Mouse (Mus musculus): Measurements from ENCODE around the gene Camkmt. TPM values are rescaled to one million over a fixed set of nuclear protein-coding genes. Genes with fewer than 3 reads are reported as not detected.

The Camkmt gene
- total RNA-seq, 2 experiments from 2014 or later, result 11.8 to 13.5 TPM

DNA sequence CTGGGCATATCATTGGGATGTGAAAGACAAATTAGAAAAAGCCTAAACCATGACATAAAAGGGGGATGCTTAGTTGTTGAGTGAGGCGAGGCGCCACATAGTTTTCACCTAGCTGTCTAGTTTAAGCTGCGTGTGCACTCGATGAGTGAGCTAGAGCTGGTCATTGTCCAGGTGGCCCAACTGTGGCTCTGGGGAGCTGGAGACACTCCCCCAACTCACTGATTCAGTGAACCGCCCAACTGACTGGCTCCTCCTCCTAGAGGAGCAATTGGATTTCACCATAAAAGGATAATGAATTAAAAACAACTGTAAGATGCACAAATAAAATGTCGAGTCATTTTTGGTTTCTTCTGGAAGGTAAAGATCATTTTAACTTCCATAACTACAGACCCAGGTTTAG, 1.3 kb upstream of the Camkmt start:
- no peak for DNase-seq (ENCODE audit: extremely low spot score in 1 of 2, low spot score in 1 of 2)

GRCm38 (mm10) chr17:85089621-85090020, 731 bp upstream of the Camkmt start:
- no peak for DNase-seq (ENCODE audit: extremely low spot score in 1 of 2, low spot score in 1 of 2)

DNA sequence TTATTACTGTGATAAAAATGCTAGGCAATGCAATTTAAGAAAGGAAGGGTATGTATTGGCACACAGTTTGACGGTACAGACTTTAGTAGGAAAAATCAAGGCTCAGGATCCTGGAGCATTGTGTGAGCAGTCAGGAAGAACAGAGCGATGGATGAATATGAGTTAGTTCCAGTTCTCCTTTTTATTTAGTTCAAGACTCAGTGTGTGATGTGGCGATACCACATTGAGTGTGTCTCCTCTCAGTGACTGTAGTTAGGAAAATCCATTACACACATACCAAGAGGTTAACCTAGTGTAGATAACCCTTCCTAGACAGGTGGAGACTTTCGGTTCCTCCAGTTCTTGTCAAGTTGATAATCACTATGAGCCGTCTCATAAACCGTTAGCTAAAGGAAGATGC, 1.4 kb downstream of the Camkmt start:
- no peak for DNase-seq (ENCODE audit: extremely low spot score in 1 of 2, low spot score in 1 of 2)

- no peak for DNase-seq (ENCODE audit: extremely low spot score in 1 of 2, low spot score in 1 of 2)
Measured at GRCm38 (mm10) chr17:85096396-85096795, 6.0 kb downstream of the Camkmt start.

DNA sequence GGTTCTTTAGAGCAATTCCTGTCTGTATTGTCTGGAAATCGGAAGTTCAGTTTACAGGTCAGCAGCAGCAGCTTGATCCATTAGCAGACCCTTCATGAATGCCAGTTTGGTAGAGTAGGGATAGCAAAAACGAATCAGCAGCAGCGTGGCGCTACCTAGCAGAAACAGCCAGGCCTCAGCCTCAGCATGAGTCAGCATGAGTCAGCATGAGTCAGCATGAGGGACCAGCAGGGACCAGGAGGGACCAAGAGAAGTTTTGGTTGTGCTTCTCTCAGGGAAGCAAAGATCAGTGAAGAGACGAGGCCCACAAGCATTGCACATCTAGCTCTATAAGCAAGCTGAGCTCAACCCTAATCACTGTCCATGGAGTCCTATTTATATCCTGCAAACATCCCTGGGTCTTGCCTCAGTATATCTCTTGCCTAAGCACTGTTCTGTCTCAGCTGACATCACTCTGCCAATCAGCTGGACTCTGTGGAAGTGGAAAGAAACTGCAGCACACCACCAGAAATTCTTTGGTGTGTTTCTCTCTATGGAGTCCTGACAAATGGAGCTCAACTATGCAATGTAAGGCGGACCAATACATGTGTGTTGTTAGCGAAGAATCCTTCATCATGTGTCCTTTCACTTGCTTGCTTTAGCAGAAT, 8.4 kb downstream of the Camkmt start:
- no peak for DNase-seq (ENCODE audit: extremely low spot score in 1 of 2, low spot score in 1 of 2)

DNA sequence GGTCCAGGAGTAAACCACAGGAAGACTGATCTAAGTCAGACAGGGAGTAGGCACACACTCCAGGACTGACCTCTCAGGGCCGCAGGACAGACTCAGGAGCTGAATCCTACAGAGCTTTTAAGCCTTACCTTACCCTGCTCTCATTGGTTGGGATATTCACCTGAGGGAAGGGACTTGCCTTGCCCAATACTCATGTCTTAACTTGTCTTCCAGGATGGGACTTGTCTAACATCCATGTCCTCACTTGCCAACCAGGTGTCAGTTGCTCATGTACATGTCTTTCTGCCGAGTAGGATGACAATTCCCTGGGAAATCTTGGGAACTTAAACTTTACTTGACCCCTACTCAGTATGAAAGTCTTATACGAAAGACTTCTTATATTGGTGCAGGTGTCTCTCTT, 9.9 kb downstream of the Camkmt start:
- DNase-seq (ENCODE audit: extremely low spot score in 1 of 2, low spot score in 1 of 2), result no peak

DNA sequence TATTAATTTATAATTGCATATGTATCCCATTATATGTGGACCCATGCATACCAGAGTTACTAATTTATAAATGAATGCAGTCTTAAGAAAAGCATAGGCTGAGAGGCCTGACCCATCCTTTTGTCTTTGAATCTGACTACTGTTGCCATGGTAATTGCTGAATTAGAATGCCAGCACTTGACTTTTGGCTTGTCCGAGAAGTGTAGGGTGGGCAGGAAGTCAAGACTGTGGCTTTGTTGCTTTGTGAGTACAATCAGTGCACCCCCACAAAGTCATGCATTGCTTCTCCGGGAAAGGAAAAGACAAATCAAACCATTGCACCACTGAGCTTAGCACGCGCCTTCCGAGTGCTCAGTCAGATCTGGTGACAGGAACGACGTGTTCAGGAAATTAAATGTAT, 11.4 kb downstream of the Camkmt start:
- no peak for DNase-seq (ENCODE audit: extremely low spot score in 1 of 2, low spot score in 1 of 2)

DNA sequence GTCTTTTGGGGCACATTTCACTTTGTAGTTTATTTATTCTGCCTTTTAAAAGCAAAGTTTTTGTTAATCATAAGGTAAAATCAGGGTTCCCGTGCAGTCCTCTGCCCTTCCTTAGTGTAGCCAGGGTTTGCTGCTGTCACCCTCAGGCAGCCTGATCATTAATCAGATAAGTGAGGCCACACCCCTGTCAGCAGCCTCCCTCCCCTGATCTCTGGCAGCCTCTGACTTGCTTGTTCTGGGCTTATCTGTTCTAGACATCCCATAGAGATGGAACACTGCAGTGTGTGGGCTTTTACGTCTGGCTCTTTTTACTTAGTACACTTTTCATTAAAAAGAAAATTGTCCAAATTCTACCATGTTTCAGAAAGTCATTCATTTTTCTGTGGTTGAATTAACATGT, 13.0 kb downstream of the Camkmt start:
- no peak for DNase-seq (ENCODE audit: extremely low spot score in 1 of 2, low spot score in 1 of 2)

DNA sequence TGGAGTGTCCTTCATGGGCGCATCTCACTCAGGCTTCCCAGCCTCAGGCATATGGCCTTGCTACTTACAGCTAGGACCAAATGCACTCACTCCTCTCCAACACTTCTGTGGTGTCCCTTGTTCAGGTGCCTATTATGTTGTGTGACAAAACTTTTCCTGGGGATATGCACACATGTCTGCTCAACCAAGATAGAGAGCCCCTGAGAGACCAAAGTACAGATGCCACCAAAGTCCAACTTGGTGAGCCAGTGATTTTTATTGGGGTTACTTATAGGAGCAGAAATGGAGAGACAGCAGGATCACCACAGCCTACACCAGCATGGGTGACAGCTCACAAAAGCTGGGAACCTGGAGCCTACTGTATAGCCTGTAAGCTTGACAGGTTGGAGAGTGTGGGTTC, 20.3 kb downstream of the Camkmt start:
- DNase-seq (ENCODE audit: extremely low spot score in 1 of 2, low spot score in 1 of 2), result no peak

GRCm38 (mm10) chr17:85113441-85113840, 23.1 kb downstream of the Camkmt start:
- DNase-seq (ENCODE audit: extremely low spot score in 1 of 2, low spot score in 1 of 2), result no peak

GRCm38 (mm10) chr17:85116643-85117042, 26.3 kb downstream of the Camkmt start:
- peak; percentile 42 to 85 for DNase-seq (ENCODE audit: extremely low spot score in 1 of 2, low spot score in 1 of 2)

DNA sequence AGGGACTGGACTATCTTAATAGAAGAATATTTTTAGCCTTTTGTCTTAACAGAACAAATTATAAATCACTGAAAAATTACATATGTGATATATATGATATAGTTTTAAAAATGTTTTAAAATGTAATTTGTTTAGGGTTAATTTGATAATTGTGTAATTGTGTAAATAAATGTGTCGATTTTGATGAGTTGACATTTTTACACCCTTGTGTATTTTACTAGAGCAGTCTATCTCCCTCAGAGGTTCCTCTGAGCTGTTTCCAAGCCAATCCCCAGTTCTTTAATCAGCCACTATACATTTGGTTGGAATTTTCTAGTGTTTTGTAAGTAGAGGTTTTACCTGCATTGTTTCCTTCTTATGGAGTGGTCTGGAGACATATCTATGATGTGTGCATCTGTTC, 48.0 kb downstream of the Camkmt start:
- DNase-seq (ENCODE audit: extremely low spot score in 1 of 2, low spot score in 1 of 2), result no peak

- DNase-seq (ENCODE audit: extremely low spot score in 1 of 2, low spot score in 1 of 2), result no peak
Measured at GRCm38 (mm10) chr17:85141621-85142020, 51.3 kb downstream of the Camkmt start.

GRCm38 (mm10) chr17:85142495-85143111, 52.3 kb downstream of the Camkmt start:
- DNase-seq (ENCODE audit: extremely low spot score in 1 of 2, low spot score in 1 of 2), result no peak

DNA sequence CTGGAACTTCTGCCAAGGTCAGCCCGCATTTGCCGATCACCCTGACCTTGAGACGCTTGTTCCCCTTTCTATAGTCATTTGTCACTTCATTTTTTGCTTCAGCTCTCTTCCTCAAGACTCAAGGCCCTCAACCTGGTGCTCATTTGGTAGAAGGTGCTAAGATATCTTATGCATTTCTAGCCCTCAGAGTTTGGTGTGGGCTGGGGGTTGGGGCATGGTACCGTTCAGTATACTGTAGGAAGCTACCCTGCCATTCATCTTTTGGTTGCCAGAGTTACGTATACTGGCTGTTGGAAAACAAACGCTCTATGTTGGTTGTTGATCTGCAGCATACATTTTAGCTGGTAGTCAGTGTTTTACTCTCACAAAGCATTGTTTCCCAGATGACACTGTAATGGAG, 53.8 kb downstream of the Camkmt start:
- DNase-seq (ENCODE audit: extremely low spot score in 1 of 2, low spot score in 1 of 2), result no peak

GRCm38 (mm10) chr17:85148348-85148747, 58.0 kb downstream of the Camkmt start:
- DNase-seq (ENCODE audit: extremely low spot score in 1 of 2, low spot score in 1 of 2), result no peak

- DNase-seq (ENCODE audit: extremely low spot score in 1 of 2, low spot score in 1 of 2), result no peak
Measured at GRCm38 (mm10) chr17:85149211-85149738, 58.9 kb downstream of the Camkmt start.

- no peak for DNase-seq (ENCODE audit: extremely low spot score in 1 of 2, low spot score in 1 of 2)
Measured at GRCm38 (mm10) chr17:85151264-85151663, 60.9 kb downstream of the Camkmt start.

DNA sequence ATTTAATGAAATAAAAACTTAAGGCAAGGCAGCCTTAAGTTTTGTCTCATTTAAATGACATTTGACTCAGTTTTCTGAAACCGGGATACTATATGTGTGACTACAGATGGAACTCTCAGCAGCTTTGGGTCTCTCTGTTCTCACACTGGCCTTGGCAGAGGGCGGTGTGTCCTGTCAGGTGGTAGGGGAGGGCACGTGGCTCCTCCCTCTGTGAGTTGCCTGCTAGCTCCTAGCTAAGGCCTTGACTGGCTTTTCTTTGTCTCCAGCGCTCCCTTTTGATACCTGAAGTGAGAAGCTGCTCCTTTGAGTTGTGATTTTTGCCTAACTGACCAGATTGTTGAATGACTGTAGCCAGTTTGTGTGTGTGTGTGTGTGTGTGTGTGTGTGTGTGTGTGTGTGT, 67.8 kb downstream of the Camkmt start:
- DNase-seq (ENCODE audit: extremely low spot score in 1 of 2, low spot score in 1 of 2), result no peak

DNA sequence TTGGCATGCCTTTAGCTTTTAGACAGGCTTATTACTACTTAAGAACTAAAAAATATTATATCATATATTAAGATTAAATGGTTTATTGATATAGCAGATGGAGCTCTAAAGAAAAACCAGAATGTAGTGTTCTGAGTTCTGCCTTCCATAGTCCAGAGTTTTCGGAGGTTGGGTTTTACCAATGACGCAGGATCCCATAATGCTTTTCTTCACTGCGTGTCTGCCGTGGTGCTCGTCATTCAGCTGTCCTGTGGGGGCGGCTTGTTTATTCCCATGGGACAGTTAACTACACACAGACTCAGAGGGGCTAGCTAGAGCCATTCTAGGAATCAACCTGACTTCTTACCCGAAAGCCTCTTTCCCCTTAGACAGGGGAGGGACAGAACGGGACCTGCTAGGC, 69.2 kb downstream of the Camkmt start:
- DNase-seq (ENCODE audit: extremely low spot score in 1 of 2, low spot score in 1 of 2), result peak; percentile 11

- no peak for DNase-seq (ENCODE audit: extremely low spot score in 1 of 2, low spot score in 1 of 2)
Measured at GRCm38 (mm10) chr17:85160786-85161185, 70.4 kb downstream of the Camkmt start.

DNA sequence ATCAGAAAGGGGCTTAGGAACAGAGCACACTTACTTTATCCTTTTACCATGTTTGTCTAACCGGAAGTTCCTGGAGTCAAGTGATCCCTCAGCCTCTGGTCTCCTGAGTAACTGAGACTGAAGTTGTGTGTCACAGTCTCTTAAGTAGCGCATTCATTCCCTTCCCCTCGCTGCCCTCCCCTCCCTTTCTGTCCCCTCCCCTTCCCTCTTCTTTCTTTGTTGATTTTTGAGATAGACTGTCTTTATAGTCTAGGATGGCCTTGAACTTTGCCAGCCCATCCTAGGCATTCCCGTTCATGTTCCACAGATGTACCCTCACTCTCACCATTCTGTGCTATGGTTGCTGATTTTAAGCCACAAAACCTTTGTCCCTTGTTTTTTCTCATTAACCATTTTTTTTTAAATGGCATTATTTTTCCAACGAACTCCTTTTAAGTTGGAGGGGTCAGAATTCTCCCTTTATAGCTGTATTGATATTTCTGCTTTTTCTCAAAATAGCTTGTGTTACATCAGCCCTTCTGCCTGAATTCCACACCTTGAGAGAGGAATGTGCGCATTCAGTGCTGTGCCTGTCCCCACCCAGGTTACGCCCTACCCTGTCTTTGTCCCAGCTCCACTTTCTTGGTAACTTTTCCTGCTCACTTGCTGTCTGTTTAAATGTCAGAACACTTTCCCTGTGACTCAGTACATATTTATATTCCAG, 72.4 kb downstream of the Camkmt start:
- DNase-seq (ENCODE audit: extremely low spot score in 1 of 2, low spot score in 1 of 2), result no peak
